Mouse (Mus musculus) 416B (cell line): ENCODE measurements around the gene Fut8.
A peak's percentile ranks its signal among the peaks of the same experiment; 100 is the strongest.

Experiments used
- DNase-seq: peaks from one replicate; pipeline ENCODE4 v3.0.0; 2011; ENCODE audit warnings: low read depth

Fut8 gene

DNA sequence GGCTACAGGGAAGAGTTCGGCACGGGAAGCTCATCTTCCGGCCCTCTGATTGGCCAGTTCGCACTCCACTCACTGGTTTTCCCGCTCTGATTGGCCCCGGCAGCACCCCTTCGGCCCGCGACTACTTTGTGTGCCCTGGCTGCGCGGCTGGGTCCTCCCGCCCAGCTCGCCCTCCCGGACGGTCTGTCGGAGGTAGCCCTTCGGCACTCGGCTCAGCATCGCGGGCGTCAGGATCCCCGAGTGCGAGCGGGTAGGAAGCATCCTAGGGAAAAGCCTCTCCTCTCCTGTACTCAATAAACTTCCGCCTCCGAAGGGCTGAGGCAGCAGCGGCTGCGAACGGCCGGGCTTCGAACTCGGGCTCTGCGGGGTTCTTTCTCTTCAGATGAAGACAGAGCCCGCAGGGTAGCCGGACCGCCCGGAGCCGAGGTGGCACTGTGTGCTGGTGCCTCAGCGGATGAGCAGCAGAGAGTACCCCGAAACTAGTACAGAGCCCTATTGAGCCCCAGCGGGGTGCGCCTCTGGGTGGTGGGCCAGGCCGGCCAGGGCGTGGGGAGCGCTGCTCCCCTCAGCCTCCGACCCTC is at the start of gene Fut8:
Gene Fut8, plus strand, starts transcription at position 176 of the 581 bp plus-strand sequence.
- DNase-seq = peak; percentile 92

DNA sequence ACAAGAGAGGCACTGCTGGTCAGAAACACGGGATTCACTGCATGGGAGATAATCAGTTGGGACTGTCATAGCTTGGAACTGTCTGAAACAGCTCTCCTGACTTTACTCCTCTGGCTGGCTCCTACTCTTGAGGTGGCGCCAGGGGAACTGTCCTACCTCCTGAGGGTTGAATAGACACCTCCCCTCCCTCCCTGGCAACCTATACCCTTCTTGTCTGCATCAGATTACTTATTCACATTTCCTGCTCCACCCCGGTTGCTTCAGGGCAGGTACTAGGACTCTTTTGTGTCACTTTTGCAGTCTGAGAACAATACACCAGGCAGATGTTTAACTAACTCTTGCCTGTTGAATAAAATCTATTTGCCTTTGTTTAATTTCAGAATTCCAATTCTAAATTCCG is 48.8 kb upstream of the Fut8 start:
- DNase-seq = no peak

DNA sequence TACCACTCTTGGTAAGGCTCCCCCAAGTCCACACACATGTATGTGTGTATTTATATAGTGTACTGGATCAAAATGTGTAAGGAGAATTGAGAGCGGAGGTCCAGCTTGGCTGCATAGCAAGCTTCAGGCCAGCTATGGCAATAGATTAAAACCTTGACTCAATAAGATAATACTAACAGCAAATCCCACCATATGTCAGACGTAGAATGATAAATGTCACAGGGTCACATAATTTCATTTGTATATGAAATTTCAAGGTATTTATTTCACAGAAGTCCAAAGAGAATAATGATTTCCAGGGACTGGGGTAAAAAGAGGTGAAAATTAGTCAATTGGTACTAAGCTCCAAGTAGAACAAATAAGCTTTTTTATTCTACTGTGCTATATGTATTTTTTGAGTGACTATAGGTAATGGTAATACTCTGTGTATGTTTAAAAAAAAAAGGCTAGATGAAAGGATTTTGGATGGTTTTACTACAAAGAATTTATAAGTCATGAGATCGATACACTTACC is 47.9 kb upstream of the Fut8 start:
- no peak for DNase-seq

DNA sequence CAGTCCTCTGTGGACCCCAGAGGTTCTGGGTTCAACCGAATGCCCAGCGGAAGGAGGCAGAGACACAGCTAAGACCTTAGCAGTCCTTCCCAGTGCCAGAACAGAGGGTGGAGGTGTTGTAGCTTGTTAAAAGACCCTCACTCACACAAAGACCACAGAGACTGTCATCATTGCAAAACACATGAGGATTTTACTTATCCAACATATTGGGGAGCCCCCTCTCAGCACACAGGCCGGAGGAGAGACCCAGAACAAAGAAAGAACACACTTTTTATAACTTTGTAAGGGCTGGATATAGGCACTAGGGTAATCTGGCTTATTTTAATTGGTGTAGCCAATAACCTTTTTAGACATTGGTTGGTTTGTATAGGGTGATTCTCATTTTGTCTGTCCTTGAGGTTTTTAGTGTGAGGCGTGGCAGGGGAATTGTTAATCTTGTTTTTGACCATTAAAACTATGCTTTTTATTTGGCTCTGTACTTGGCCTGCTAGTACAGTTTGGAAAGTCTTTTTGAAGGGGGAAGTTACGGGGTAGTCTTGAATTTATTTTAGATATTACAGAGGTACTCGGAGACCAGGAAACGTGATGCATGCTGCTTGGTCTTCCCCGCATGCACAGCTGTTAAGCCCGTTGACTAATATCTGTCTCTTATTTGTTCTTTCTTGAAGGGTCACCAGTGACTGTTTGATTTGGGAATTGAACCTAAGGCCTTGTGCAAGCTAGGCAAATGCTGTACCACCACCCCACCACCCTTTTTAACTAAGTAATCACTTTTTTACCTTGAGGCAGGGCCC is 46.2 kb upstream of the Fut8 start:
- no peak for DNase-seq

DNA sequence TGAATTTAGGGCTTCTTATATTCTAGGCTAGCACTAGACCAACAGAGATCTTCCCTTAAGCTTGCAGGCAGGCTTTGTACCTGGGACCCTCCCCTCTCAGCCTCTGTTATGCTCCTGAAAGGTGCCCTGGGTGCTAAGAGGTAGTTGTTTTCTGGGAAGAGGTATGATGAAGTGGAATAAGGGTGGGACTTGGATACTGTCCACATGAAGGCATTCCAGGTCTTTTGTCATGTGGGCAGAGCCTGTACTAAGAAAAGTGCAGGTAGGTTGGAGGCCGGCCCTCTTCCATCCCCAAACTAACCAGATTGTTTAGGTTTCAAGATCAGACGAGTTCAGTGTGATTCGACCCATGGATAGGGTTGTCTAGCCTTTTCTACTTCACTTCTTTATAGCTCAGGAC is 45.2 kb upstream of the Fut8 start:
- DNase-seq = no peak

DNA sequence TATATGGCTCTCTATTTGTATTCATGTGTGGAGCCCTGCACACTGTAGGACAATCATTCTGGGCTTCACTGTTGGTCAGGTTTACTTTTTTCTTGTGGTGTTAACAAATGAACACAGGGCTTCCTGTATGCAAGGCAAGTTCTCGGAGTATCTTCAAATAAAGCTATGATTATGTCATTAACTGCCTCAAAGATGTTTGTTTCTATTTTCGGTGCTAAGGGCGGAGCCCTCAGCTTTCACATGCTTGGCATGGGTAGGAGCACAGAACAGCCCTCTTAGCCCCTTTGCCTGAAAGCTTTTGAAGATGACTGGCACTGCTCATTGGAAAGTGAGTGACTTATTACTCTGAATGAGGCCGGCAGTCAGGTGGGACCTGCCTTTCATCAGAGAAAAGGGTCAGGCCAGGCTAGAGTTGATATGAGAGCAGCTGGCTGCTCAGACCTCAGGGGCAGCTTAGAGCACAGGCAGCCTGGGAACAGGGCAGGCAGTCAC is 44.7 kb upstream of the Fut8 start:
- DNase-seq = no peak

DNA sequence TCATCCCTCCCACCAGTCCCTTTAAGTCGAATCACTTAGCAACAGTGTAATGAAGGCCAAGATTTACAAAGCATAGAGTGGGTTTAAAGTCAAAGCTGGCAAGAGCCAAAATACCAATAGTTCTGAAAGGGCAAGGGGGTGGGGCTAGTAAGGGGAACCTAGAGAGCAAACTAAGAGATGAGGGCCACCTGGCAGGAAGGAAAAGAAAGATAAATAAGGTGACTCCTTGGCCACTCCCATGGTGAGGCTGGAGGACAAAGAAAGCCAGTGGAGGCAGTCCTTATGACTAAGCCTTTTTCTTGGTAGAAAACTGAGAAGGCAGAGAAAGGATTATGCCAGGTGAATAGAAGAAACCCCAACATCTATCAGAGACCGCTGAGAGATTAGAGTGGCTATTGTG is 42.9 kb upstream of the Fut8 start:
- DNase-seq = peak; percentile 41

DNA sequence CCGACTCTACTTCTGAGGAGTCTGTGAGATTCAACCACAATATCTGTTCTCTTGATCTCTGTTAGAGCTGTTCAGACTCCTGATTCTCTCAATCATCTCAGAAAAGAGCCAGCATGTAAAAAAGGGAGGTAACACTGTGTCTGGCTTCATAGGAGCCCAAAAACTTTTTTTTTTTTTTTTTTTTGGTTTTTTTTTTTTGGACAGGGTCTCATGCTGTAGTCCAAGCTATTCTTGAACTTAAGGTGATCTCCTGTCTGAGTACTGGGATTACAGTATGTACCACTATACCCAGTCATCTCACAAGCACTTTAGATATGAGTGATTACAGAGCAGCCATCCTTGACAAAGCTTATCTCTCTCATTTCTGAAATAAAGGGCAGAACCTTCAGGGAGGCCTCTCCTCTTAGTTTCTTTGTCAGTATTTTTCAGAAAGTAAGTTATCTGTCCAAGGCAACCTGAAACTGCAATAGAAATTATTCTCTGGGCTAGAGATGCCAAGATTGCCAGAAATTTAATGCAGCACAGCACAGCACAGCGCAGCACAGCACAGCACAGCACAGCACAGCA is 41.3 kb upstream of the Fut8 start:
- DNase-seq = no peak

DNA sequence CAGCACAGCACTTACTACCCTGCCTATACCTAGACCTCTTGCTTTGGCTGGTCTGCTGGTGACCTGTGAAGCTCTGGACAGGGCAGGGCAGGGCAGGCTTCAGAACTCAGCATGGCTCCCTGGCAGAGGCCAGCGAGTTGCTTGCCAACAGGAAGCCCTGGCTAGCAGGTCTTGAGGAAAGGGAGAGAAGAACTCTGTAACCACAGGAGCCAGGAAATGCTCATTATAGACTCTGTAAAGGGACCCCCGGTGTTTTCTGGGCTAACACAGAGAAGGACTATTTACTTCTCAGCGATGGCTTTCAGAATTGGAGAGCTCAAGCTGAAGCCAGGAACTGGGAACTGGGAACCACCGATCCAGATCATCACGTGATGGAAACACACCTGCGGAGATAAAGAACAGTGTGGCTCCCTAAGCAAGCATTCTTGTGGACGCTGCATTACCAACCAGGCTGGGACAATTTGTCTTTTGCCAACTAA is 40.8 kb upstream of the Fut8 start:
- DNase-seq = peak; percentile 52

DNA sequence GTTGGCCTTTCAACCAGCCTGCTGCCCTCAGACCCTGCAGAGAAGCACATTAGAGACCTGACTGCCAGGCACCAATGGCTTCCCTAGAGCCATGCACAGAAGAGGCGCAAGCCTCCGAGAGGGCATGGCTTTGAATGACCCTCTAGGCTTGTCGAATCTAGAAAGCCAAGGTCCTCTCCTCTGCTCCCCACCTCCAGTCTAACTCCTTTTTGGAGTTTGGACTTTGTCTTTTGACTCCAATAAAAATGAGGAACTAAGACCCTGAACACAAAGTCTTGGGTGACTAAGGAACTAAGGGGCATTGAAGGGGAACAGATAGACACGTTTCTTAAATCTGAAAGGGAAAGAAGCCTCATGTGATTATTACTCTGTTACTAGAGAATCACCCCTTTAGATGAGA is 39.7 kb upstream of the Fut8 start:
- peak; percentile 48 for DNase-seq

DNA sequence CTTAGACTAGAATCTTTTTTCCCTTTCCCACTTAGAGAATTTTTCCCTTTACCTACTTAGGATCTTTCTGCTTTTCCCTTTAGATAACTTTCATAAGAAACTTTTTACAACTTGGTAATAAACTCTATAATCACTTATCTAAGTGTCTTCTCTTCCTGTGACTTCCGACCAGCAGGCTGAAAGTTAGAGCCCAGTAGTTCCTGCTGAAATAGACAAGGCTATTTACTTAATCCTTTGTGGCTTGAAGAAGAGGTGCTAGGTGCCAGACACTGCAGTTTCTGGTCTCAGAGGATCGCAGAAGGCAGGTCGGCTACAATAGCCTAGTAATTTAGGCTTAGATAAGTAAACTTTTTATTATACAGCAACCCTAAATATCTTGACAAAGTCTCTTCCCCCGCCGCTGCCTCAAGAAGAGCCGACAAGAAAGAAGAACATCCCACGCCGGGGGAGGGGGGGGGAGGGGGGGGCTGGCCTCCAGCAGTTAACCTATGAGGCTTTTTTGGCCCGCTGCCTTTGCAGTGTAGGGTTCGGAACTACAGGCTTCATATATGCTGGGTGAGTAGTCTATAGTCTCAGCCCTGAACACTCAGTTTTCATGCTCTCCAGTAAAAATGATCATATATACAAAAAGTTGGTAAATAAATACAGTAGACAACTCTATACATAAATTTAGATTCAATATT is 36.3 kb upstream of the Fut8 start:
- DNase-seq = peak; percentile 53

DNA sequence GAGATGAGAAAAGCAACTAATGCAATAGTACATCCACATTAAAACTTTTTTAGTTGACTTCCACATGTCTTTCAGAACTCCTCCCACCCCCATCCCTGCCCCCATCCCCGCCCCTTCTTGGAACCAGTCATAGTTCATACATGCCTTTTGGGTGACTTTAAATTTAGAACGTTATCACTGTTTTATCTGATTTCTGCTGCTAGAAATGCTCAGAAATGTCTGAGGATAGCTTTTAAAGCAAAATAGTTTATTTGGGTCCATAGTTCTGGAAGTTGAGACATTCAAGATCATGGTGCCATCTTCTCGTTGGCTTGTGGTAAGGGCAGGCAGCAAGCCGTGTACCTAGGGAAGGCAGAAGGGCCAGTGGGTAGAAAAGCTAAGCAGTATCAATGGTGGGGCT is 34.8 kb upstream of the Fut8 start:
- no peak for DNase-seq

DNA sequence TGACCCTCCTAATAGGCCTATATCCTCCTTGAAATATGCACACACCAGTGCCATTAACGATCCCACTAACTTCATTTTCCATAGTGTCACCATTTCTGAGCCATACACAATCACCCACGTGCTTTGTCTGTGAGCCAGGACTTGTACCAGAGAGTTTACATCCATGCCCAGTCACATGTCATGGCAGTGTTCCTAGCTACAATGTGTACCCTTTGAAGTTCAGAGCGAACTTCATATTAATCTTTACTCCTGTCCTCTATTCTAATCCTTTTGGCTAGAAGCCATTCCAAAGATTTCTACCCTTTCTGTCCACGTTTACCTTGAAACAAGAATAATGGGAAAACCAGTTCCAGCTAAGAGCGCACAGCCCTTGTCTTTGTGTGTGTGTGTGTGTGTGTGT is 31.1 kb upstream of the Fut8 start:
- no peak for DNase-seq

DNA sequence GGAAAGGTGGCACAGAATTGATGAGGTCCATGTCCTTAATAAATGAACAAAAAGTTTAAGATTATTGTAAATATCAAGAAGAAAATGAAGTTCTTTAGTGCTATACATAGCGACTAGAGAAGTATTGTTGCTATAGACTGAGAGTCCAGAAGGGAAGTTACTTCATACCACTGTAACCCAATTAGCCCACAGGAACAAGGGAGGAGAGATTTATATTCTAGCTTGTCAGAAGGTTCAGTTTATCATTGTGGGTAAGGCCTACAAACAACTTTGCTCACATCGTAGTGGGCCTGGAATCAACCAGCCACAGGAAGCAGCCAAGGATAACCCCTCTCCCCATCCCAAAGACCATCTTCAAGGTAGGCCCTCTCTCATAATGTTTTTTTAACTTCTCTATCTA is 29.9 kb upstream of the Fut8 start:
- DNase-seq = peak; percentile 60

DNA sequence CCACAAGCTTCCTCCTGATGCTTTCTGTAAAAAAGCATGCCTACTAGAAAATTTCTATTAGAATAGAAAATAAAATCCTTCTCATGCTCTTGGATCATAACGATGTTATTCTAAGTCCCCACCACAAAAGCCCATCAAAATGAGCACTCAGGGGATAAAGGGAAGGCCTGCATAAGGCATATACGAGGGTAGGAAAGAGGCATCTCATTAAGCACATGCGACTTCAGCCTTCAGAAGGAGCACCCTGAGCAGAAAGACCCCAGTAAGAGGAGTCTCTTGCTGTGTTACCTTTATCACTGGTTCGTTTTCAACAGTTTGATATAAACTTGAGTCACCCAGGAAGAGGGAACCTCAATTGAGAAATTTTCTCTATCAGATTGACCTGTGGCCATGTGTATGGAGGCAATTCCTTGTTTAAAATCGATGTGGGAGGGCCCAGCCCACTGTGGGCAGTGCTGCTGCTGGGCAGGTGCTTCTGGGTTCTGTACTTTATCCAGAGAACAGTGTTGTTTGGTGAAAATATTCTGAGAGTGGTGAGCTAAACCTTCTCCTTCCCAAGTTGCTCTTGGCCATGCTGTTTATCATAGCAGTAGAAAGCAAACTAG is 29.2 kb upstream of the Fut8 start:
- peak; percentile 32 for DNase-seq

DNA sequence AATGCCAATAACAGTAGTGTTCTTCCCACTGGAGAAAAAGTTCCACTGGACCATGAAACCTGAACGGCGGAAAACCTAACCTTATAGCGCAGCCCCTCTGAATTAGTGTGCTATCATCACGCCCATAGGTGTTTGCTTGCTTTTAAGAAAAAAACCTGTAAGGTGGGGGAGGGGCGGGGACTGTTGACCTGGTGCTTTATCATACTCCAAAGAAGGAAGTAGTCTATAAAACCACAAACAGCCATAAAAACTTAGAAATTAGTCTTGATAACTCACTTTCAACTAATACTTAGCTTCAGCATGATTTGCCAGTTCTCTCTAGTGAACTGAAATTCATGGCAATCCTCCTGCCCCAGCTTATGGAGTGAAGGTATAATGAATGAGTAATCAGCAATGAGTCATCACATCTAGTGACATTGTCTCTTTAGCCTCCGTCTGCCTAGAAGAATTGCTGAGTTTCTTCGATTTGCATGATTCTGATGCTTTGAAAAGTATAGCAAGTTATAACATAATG is 26.2 kb upstream of the Fut8 start:
- peak; percentile 86 for DNase-seq

DNA sequence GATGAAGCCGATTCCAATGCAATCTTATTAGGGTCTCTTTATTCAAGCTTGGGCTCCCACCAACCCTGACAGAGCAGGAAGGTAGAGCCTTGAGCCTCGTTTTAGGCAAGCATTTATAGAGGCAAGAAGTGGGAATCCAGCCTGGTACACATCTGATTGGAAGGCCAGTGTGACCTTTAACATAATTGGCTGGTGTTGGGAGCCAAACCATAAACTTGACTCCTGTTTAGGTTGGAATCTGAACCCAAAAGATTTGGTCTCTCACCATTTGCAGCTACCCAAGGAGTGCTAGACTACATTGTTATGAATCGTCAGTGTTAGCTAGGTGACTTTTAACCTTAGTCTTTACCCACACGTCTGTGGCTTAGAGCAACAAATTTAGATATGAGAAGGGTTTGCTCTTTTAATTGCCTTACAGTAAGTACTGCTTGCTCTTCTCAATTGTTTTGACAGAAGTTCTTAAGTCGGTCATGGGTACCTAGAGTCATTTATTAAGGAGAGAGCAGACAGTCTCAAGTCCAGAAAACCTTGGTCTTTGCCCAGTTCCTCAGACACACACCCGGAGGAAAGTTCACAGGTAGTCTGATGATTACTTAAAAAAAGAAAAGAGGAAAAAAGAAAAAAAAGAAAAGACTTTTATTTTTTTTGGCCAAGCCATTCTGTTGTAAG is 23.9 kb upstream of the Fut8 start:
- DNase-seq = no peak

DNA sequence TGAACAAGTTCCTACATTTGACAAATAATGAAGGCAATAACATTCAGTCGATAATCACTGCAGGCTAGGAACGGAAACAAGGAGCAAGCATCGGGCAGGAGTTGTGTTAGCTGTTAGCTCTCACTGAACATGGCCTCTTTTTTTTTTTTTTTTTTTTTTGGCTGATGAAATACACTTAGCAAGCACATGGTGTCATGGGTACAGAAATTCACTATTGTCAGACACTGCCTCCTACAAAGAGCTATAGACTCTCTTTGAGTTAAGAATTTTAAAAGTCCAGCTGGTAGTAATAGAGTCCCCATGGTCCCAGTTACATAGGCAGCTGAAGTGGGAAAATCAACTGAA is 23.4 kb upstream of the Fut8 start:
- no peak for DNase-seq

DNA sequence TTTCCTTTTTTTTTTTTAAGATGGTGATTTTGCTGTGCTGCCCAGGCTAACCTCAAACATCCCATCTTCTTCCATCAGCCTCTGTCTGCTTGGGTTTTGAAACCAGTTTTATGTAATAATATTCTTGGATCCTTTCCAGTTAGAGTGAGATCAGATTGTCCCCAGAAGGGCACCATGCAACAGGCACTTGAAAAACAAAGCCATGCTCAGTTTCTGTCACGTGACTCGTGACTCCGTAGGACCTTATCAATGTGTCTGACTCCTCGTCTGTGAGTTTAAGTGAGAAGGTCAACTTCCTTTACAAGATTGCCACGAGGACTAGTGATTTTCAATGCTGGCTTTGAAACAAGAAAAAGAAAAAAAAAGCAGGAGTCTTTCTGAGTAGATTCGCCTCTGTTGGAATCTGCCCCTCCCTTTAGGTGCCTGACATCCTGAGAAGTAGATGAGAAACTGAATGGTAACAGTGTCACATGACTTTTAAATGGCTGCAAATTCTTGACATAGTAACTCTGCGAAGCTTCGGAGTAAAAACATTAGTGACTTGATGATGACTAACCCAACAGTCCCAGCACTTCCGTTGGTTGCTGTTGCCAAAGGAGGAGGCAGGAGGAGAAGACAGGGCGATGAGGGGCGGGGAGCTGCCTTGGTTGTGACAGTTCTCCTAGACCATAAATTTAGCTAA is 21.3 kb upstream of the Fut8 start:
- peak; percentile 90 for DNase-seq

DNA sequence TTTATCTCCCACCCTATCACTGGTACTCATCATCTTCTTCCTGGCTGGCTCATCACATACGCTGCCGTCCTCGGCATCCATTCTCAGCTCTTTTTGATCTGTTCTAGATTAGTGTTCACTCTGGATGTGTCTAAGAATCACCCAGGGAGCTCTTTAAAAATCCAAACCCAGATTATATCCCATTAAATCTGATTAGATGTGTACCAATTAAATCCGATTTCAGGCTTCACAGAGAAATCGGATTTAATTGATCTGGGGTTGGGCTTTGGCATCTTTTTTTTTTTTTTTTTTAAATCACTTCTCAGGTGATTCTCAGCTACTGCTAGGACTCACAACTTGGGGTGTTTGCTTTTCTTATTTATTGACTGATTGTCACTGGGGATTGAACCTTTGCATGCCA is 17.3 kb upstream of the Fut8 start:
- DNase-seq = no peak
